ENCODE assay signal across 10 mouse cellular contexts in genomic region chr11:116096213-116097108, GRCm38 (mm10). TPM values are rescaled to one million over a fixed set of nuclear protein-coding genes. Genes with fewer than 3 reads are reported as not detected.
DNase-seq lines count a peak whose midpoint lies in the region; ATAC-seq lines count a peak whose summit lies in the region.
"Had no signal": no experiment of that assay in that cellular context is flagged by ENCODE, and none has a peak within 500 bp of the region (broad histone marks: within the 10 kb centered on the region; RNA-seq: fewer than 3 reads in every experiment).

No protein-coding gene starts in this region.

- 93% methylated on average over 5 of the region's 5 CpGs for WGBS in kidney, embryonic 16.5 days
- WGBS in embryonic facial prominence, embryonic 10.5 days, result 88% methylated on average over 5 of the region's 5 CpGs

- H3K9ac ChIP-seq in kidney, embryonic 16.5 days (replicated peaks; ENCODE audit: low read length), result no peak overlapping the region
- H3K9ac ChIP-seq: hindbrain, embryonic 15.5 days; liver, embryonic 15.5 days had no signal

- no peak overlapping the region for H3K4me3 ChIP-seq in kidney, embryonic 16.5 days (ENCODE audit: low read length)
- no peak overlapping the region for H3K4me3 ChIP-seq in embryonic facial prominence, embryonic 10.5 days
- H3K4me3 ChIP-seq: hindbrain, embryonic 15.5 days; liver, embryonic 15.5 days had no signal

- ATAC-seq in kidney, embryonic 16.5 days (ENCODE audit: low FRiP score, low TSS enrichment), result no peak
- ATAC-seq: forebrain, embryonic 14.5 days had no signal

- no peak overlapping the region for H3K4me2 ChIP-seq in kidney, embryonic 16.5 days (replicated peaks; ENCODE audit: low read depth, low read length)
- H3K4me2 ChIP-seq: hindbrain, embryonic 15.5 days; liver, embryonic 15.5 days had no signal

- H3K4me1 ChIP-seq in kidney, embryonic 16.5 days (ENCODE audit: insufficient read depth, low read length), result peaks cover 34% of the 10 kb centered on the region
- H3K4me1 ChIP-seq in embryonic facial prominence, embryonic 10.5 days, result peaks cover 23% of the 10 kb centered on the region
- H3K4me1 ChIP-seq: hindbrain, embryonic 15.5 days had no signal

- H3K27me3 ChIP-seq in kidney, embryonic 16.5 days (ENCODE audit: insufficient read depth, low read length), result no peaks in the 10 kb centered on the region
- no peaks in the 10 kb centered on the region for H3K27me3 ChIP-seq in embryonic facial prominence, embryonic 10.5 days (replicated peaks; ENCODE audit: low read depth, poor library complexity, severe bottlenecking)
- H3K27me3 ChIP-seq: hindbrain, embryonic 15.5 days; liver, embryonic 15.5 days had no signal

- H3K36me3 ChIP-seq in kidney, embryonic 16.5 days (ENCODE audit: insufficient read depth, low read length), result no peaks in the 10 kb centered on the region
- H3K36me3 ChIP-seq in embryonic facial prominence, embryonic 10.5 days (replicated peaks), result no peaks in the 10 kb centered on the region
- H3K36me3 ChIP-seq: hindbrain, embryonic 15.5 days; liver, embryonic 15.5 days had no signal

- H3K27ac ChIP-seq in kidney, embryonic 16.5 days (ENCODE audit: low read length), result no peak overlapping the region
- H3K27ac ChIP-seq in embryonic facial prominence, embryonic 10.5 days (replicated peaks), result no peak overlapping the region
- H3K27ac ChIP-seq: hindbrain, embryonic 15.5 days; liver, embryonic 15.5 days had no signal

- H3K9me3 ChIP-seq in kidney, embryonic 16.5 days (ENCODE audit: low read length), result peaks cover 5% of the 10 kb centered on the region; the same call in 1 of the 2 replicates
- H3K9me3 ChIP-seq in embryonic facial prominence, embryonic 10.5 days, result peaks cover 4% of the 10 kb centered on the region; the same call in 1 of the 2 replicates
- H3K9me3 ChIP-seq: hindbrain, embryonic 15.5 days; liver, embryonic 15.5 days had no signal

- DNase-seq in kidney, adult 18-20 months, result peak; percentile 33
- peak; percentile 68 for DNase-seq in 3T3-L1 (ENCODE audit: low read depth, low spot score)
- DNase-seq in B cell, adult 2 months, result peak; percentile 73 to 75
- peak; percentile 46 for DNase-seq in embryonic facial prominence, embryonic 10.5 days (ENCODE audit: low spot score)
- DNase-seq in urinary bladder, adult 2 months (ENCODE audit: low spot score), result no peak
- DNase-seq in ovary, adult 18-20 months (ENCODE audit: low spot score), result no peak

RNA-seq across cellular contexts. Expression of gene Wbp2, which starts 9.7 kb away (rescaled TPM):
- 99.4 and 123 TPM in 2 replicates for polyA plus RNA-seq in kidney, embryonic 16.5 days (2015; fragmentation: Nextera tagmentation; extraction: Ambion mirVana)
- 74.2 and 76.8 TPM in 2 replicates for polyA plus RNA-seq in embryonic facial prominence, embryonic 10.5 days (2016; fragmentation: Nextera tagmentation; extraction: Ambion mirVana)
- 119 and 147 TPM in 2 replicates for polyA plus RNA-seq in urinary bladder, adult 2 months (2012; rRNA removed)

RNA-seq across cellular contexts. Expression of gene Unc13d, which starts 18.7 kb away (rescaled TPM):
- 1.00 and 1.4 TPM in 2 replicates for polyA plus RNA-seq in kidney, embryonic 16.5 days (2015; fragmentation: Nextera tagmentation; extraction: Ambion mirVana)
- 2.9 TPM in 2 replicates for polyA plus RNA-seq in embryonic facial prominence, embryonic 10.5 days (2016; fragmentation: Nextera tagmentation; extraction: Ambion mirVana)
- polyA plus RNA-seq in urinary bladder, adult 2 months (2012; rRNA removed), result 4.5 and 5.6 TPM in 2 replicates

RNA-seq across cellular contexts. Expression of gene Trim47, which starts 30.5 kb away (rescaled TPM):
- polyA plus RNA-seq in kidney, embryonic 16.5 days (2015; fragmentation: Nextera tagmentation; extraction: Ambion mirVana), result 23.9 and 31.2 TPM in 2 replicates
- polyA plus RNA-seq in embryonic facial prominence, embryonic 10.5 days (2016; fragmentation: Nextera tagmentation; extraction: Ambion mirVana), result 4.5 and 4.7 TPM in 2 replicates
- polyA plus RNA-seq in urinary bladder, adult 2 months (2012; rRNA removed), result 33.1 and 40.7 TPM in 2 replicates

RNA-seq across cellular contexts. Expression of gene Trim65, which starts 34.5 kb away (rescaled TPM):
- polyA plus RNA-seq in kidney, embryonic 16.5 days (2015; fragmentation: Nextera tagmentation; extraction: Ambion mirVana), result 4.9 and 6.3 TPM in 2 replicates
- polyA plus RNA-seq in embryonic facial prominence, embryonic 10.5 days (2016; fragmentation: Nextera tagmentation; extraction: Ambion mirVana), result 1.9 and 2.3 TPM in 2 replicates
- polyA plus RNA-seq in urinary bladder, adult 2 months (2012; rRNA removed), result 9.6 and 11.8 TPM in 2 replicates

RNA-seq across cellular contexts. Expression of gene Mrpl38, which starts 42.2 kb away (rescaled TPM):
- polyA plus RNA-seq in kidney, embryonic 16.5 days (2015; fragmentation: Nextera tagmentation; extraction: Ambion mirVana), result 119 and 120 TPM in 2 replicates
- 108 and 117 TPM in 2 replicates for polyA plus RNA-seq in embryonic facial prominence, embryonic 10.5 days (2016; fragmentation: Nextera tagmentation; extraction: Ambion mirVana)
- polyA plus RNA-seq in urinary bladder, adult 2 months (2012; rRNA removed), result 21.4 and 29.3 TPM in 2 replicates

Comparison
In these comparisons a context has a peak if more than half of its experiments do, and no peak if none do; other contexts are left out.
1. DNase-seq: peak in kidney, adult 18-20 months (single experiment), 3T3-L1 (single experiment), B cell, adult 2 months (2 of 2) and embryonic facial prominence, embryonic 10.5 days (single experiment); none in urinary bladder, adult 2 months (single experiment) and ovary, adult 18-20 months (single experiment).